Mouse (Mus musculus) kidney, adult 2 months (tissue): ENCODE measurements around the gene Suclg1. TPM values are rescaled to one million over a fixed set of nuclear protein-coding genes. Genes with fewer than 3 reads are reported as not detected.
A peak's percentile ranks its signal among the peaks of the same experiment; 100 is the strongest.

ENCODE experiments used
- DNase-seq: peaks from one replicate; pipeline ENCODE4 v3.0.0; 2021
- H3K27ac ChIP-seq: fragments of 200-500 bp; 2 replicates; pipeline ENCODE4 v1.5.1; 2012; ENCODE audit warnings: low read depth, low read length, control low read depth, inconsistent platforms; ENCODE audit not compliant: insufficient read depth
- H3K27me3 ChIP-seq: fragments of 200-500 bp; replicated peaks from 2 replicates; pipeline ENCODE4 v1.6.1; 2012; ENCODE audit warnings: mild to moderate bottlenecking, moderate library complexity, low read length, inconsistent platforms; ENCODE audit not compliant: control insufficient read depth, insufficient read depth
- H3K36me3 ChIP-seq: fragments of 200-500 bp; 2 replicates; pipeline ENCODE4 v1.6.1; 2012; ENCODE audit warnings: mild to moderate bottlenecking, moderate library complexity, low read length, inconsistent platforms; ENCODE audit not compliant: control insufficient read depth, insufficient read depth
- H3K4me1 ChIP-seq: fragments of 200-500 bp; 2 replicates; pipeline ENCODE4 v1.6.1; 2011; ENCODE audit warnings: low read length; ENCODE audit not compliant: control insufficient read depth, insufficient read depth
- H3K4me3 ChIP-seq: fragments of 200-500 bp; 2 replicates; pipeline ENCODE4 v1.5.1; 2011; ENCODE audit warnings: mild to moderate bottlenecking, low read depth, low read length, control low read depth; ENCODE audit not compliant: insufficient read depth
- CTCF ChIP-seq: fragments of 200-500 bp; conservative IDR thresholded peaks from 2 replicates; pipeline ENCODE4 v1.5.1; 2011; ENCODE audit warnings: low read depth, mild to moderate bottlenecking, control low read depth, low read length, moderate library complexity, mixed read lengths; ENCODE audit not compliant: insufficient read depth, insufficient read length
- POLR2A ChIP-seq: fragments of 200-500 bp; IDR thresholded peaks from one replicate; pipeline ENCODE4 v1.6.1; 2011; ENCODE audit warnings: low read depth, low read length, control low read depth
- WGBS: fragments of 180-500 bp; shearing (Covaris S2); methylation state at CpG from one replicate; pipeline ENCODE4 v1.1.7; 2018; 5-methylcytosine and 5-hydroxymethylcytosine counted together
- polyA plus RNA-seq: library from polyadenylated mRNA; depleted of rRNA; stranded (reverse); fragments of >200 nt; gene quantifications from 2 replicates; pipeline ENCODE4 v1.2.3, GENCODE M21; 2012

Suclg1 gene
- polyA plus RNA-seq, 1 experiment: 349 TPM

GRCm38 (mm10) chr6:73221189-73221957 lies 26.8 kb upstream of the Suclg1 start, which contains the start of gene Dnah6:
TSS of gene Dnah6 (minus strand) at chr6:73221651.
- H3K4me3 ChIP-seq: peak within 1 kb of the TSS; percentile 31
- no peak for TF ChIP-seq POLR2A
- TF ChIP-seq CTCF: no peak
- DNase-seq: peak; percentile 96
- H3K27me3 ChIP-seq: no peaks in the 10 kb centered on the region
- no peaks in the 10 kb centered on the region for H3K36me3 ChIP-seq
- H3K27ac ChIP-seq: peak within 1 kb of the TSS; percentile 73
- H3K4me1 ChIP-seq: peaks cover 4% of the 10 kb centered on the region; the same call in 1 of the 2 replicates
- 29% methylated on average over 25 of the region's 25 CpGs for WGBS

GRCm38 (mm10) chr6:73221958-73222735 lies 26.0 kb upstream of the Suclg1 start:
- peak overlapping the region; percentile 73 for H3K27ac ChIP-seq
- 21% methylated on average over 23 of the region's 23 CpGs for WGBS
- DNase-seq: peak; percentile 19
- H3K4me1 ChIP-seq: peaks cover 4% of the 10 kb centered on the region; the same call in 1 of the 2 replicates
- no peaks in the 10 kb centered on the region for H3K27me3 ChIP-seq
- TF ChIP-seq CTCF (no peak), POLR2A (no peak)
- H3K36me3 ChIP-seq: no peaks in the 10 kb centered on the region
- peak overlapping the region; percentile 31 for H3K4me3 ChIP-seq

- TF ChIP-seq CTCF: no peak
- no peak for TF ChIP-seq POLR2A
- DNase-seq: peak; percentile 98
- H3K27me3 ChIP-seq: no peaks in the 10 kb centered on the region
- WGBS: 4% methylated on average over 9 of the region's 10 CpGs
- no peaks in the 10 kb centered on the region for H3K36me3 ChIP-seq
- H3K4me3 ChIP-seq: no peak overlapping the region
- peak overlapping the region; percentile 53 for H3K27ac ChIP-seq
- H3K4me1 ChIP-seq: peaks cover 4% of the 10 kb centered on the region; the same call in 1 of the 2 replicates
Measured at GRCm38 (mm10) chr6:73222841-73223526, 25.2 kb upstream of the Suclg1 start.

GRCm38 (mm10) chr6:73227376-73228158 lies 20.6 kb upstream of the Suclg1 start:
- no peaks in the 10 kb centered on the region for H3K36me3 ChIP-seq
- peaks cover 7% of the 10 kb centered on the region; the same call in 1 of the 2 replicates for H3K4me1 ChIP-seq
- peak; percentile 76 for DNase-seq
- TF ChIP-seq POLR2A (no peak), CTCF (0 out of 2 replicates have a peak, but pooled peaks have one; percentile 12)
- WGBS: 34% methylated on average over 10 of the region's 10 CpGs
- no peak overlapping the region for H3K27ac ChIP-seq
- H3K4me3 ChIP-seq: no peak overlapping the region
- H3K27me3 ChIP-seq: no peaks in the 10 kb centered on the region

- WGBS: 34% methylated on average over 4 of the region's 4 CpGs
- TF ChIP-seq CTCF (no peak), POLR2A (no peak)
- H3K27ac ChIP-seq: no peak overlapping the region
- H3K27me3 ChIP-seq: no peaks in the 10 kb centered on the region
- DNase-seq: no peak
- no peaks in the 10 kb centered on the region for H3K36me3 ChIP-seq
- peaks cover 3% of the 10 kb centered on the region; the same call in 1 of the 2 replicates for H3K4me1 ChIP-seq
- no peak overlapping the region for H3K4me3 ChIP-seq
Measured at GRCm38 (mm10) chr6:73228408-73228807, 19.8 kb upstream of the Suclg1 start.

DNA sequence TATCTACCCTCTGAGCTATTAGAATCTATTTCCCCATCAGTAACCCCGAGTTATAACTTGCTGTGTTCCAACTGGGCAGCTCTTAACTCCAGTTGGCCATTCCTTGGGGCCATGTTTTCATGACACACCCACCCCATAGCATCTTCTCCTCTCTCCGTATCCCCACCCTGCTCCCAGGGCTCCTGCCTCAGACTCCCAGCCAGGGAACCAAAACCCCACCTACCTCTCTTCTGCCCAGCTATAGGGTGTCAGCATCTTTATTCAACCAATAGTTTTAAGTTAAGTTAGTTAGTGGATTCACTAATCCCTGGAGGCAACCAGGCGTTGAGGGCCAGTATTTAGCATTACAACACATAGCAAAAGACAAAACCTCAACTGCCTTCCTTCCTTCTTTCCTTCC lies 19.3 kb upstream of the Suclg1 start:
- 72% methylated on average over 3 of the region's 3 CpGs for WGBS
- peaks cover 3% of the 10 kb centered on the region; the same call in 1 of the 2 replicates for H3K4me1 ChIP-seq

More for the DNA sequence above, 19.3 kb upstream of the Suclg1 start:
- H3K27me3 ChIP-seq: no peaks in the 10 kb centered on the region
- DNase-seq: no peak
- H3K36me3 ChIP-seq: no peaks in the 10 kb centered on the region
- no peak overlapping the region for H3K4me3 ChIP-seq
- TF ChIP-seq POLR2A (no peak), CTCF (no peak)
- no peak overlapping the region for H3K27ac ChIP-seq
